Comparison of ENCODE assay signal across 15 mouse cellular contexts in genomic region chr7:73637101-73637809, GRCm38 (mm10).
A peak's percentile ranks its signal among the peaks of the same experiment; 100 is the strongest.
DNase-seq lines count a peak whose midpoint lies in the region; ATAC-seq lines count a peak whose summit lies in the region.
"Had no signal": no experiment of that assay in that cellular context is flagged by ENCODE, and none has a peak within 500 bp of the region (broad histone marks: within the 10 kb centered on the region; RNA-seq: fewer than 3 reads in every experiment).

No protein-coding gene starts in this region.

- peaks cover 5% of the 10 kb centered on the region; the same call in 1 of the 2 replicates for H3K9me3 ChIP-seq in hindbrain, embryonic 10.5 days
- no peaks in the 10 kb centered on the region for H3K9me3 ChIP-seq in midbrain, embryonic 13.5 days
- H3K9me3 ChIP-seq: heart, embryonic 15.5 days; liver, embryonic 12.5 days had no signal

- no peak overlapping the region for H3K4me2 ChIP-seq in midbrain, embryonic 13.5 days (replicated peaks)
- H3K4me2 ChIP-seq: heart, embryonic 15.5 days; liver, embryonic 12.5 days had no signal

- no peak overlapping the region for H3K27ac ChIP-seq in hindbrain, embryonic 10.5 days
- peak overlapping the region; percentile 41; the same call in 1 of the 2 replicates for H3K27ac ChIP-seq in midbrain, embryonic 13.5 days
- H3K27ac ChIP-seq: heart, embryonic 15.5 days; liver, embryonic 12.5 days had no signal

- peaks cover 23% of the 10 kb centered on the region for H3K4me1 ChIP-seq in hindbrain, embryonic 10.5 days (replicated peaks)
- H3K4me1 ChIP-seq in midbrain, embryonic 13.5 days (replicated peaks), result peaks cover 12% of the 10 kb centered on the region
- H3K4me1 ChIP-seq: heart, embryonic 15.5 days; liver, embryonic 12.5 days had no signal

- H3K36me3 ChIP-seq in hindbrain, embryonic 10.5 days, result no peaks in the 10 kb centered on the region
- no peaks in the 10 kb centered on the region for H3K36me3 ChIP-seq in midbrain, embryonic 13.5 days
- H3K36me3 ChIP-seq: heart, embryonic 15.5 days; liver, embryonic 12.5 days had no signal

- peak; percentile 77 for ATAC-seq in midbrain, embryonic 13.5 days
- ATAC-seq: liver, embryonic 12.5 days; lung, postnatal 0 days had no signal

- H3K27me3 ChIP-seq in hindbrain, embryonic 10.5 days (ENCODE audit: insufficient read depth, poor library complexity, severe bottlenecking), result peaks cover 68% of the 10 kb centered on the region
- H3K27me3 ChIP-seq in midbrain, embryonic 13.5 days, result peaks cover 46% of the 10 kb centered on the region
- H3K27me3 ChIP-seq: CH12.LX; heart, embryonic 15.5 days; liver, embryonic 12.5 days had no signal

- no peak overlapping the region for H3K4me3 ChIP-seq in hindbrain, embryonic 10.5 days
- H3K4me3 ChIP-seq in midbrain, embryonic 13.5 days (replicated peaks), result no peak overlapping the region
- H3K4me3 ChIP-seq: erythroblast, embryonic 14.5 days; heart, embryonic 15.5 days; liver, embryonic 12.5 days had no signal

- DNase-seq in 416B (ENCODE audit: low read depth), result peak; percentile 66
- peak; percentile 36 for DNase-seq in embryo, embryonic 9.5 days (ENCODE audit: extremely low spot score)
- DNase-seq in hindbrain, embryonic 10.5 days (ENCODE audit: low spot score), result peak; percentile 30
- no peak for DNase-seq in left cerebral cortex, adult 9 months (ENCODE audit: low spot score in 2 of 2)
- no peak for DNase-seq in kidney, postnatal 25 days
- DNase-seq in frontal cortex, postnatal 10 days (ENCODE audit: low spot score in 2 of 2), result no peak
- DNase-seq in gastrocnemius, postnatal 10 days, result no peak
- DNase-seq: cerebellum, postnatal 14 days; kidney, postnatal 14 days had no signal

- no peak overlapping the region for H3K9ac ChIP-seq in midbrain, embryonic 13.5 days (replicated peaks)
- H3K9ac ChIP-seq: heart, embryonic 15.5 days; liver, embryonic 12.5 days had no signal

- 51% methylated on average over 5 of the region's 5 CpGs for WGBS in hindbrain, embryonic 10.5 days
- WGBS in midbrain, embryonic 13.5 days, result 52% methylated on average over 5 of the region's 5 CpGs

Comparison
In these comparisons a context has a peak if more than half of its experiments do, and no peak if none do; other contexts are left out.
1. DNase-seq: peak in 416B (single experiment), embryo, embryonic 9.5 days (single experiment) and hindbrain, embryonic 10.5 days (single experiment); none in left cerebral cortex, adult 9 months (0 of 2), kidney, postnatal 25 days (0 of 2), frontal cortex, postnatal 10 days (0 of 2) and gastrocnemius, postnatal 10 days (single experiment).